9 mouse cellular contexts compared by ENCODE assay signal in genomic region chr16:43539659-43540096, GRCm38 (mm10).
DNase-seq lines count a peak whose midpoint lies in the region; ATAC-seq and TF ChIP-seq lines count a peak whose summit lies in the region.
"Had no signal": no experiment of that assay in that cellular context is flagged by ENCODE, and none has a peak within 500 bp of the region (broad histone marks: within the 10 kb centered on the region; RNA-seq: fewer than 3 reads in every experiment).

No protein-coding gene starts in this region.

- H3K9me3 ChIP-seq in liver, embryonic 11.5 days (ENCODE audit: control insufficient read depth, low read length) = no peaks in the 10 kb centered on the region
- H3K9me3 ChIP-seq: megakaryocyte, embryonic 14.5 days had no signal

- H3K9ac ChIP-seq in liver, adult 2 months (ENCODE audit: low read depth, low read length) = peak overlapping the region; percentile 39
- no peak overlapping the region for H3K9ac ChIP-seq in liver, embryonic 11.5 days (ENCODE audit: low read depth, low read length)

- H3K4me3 ChIP-seq in liver, adult 2 months (ENCODE audit: insufficient read depth, low read depth, low read length) = peak overlapping the region; percentile 29; the same call in 1 of the 2 replicates
- H3K4me3 ChIP-seq in liver, embryonic 11.5 days (ENCODE audit: low read depth, low read length) = no peak overlapping the region
- H3K4me3 ChIP-seq: megakaryocyte, embryonic 14.5 days had no signal

- no peak overlapping the region for H3K4me2 ChIP-seq in liver, embryonic 11.5 days

- TF ChIP-seq POLR2A in liver, adult 2 months (IDR thresholded peaks at IDR 0.05; ENCODE audit: extremely low read depth, insufficient read depth, low read length) = no peak

- H3K27me3 ChIP-seq in liver, adult 2 months (ENCODE audit: control insufficient read depth, insufficient read depth, low read length) = no peaks in the 10 kb centered on the region
- H3K27me3 ChIP-seq in liver, embryonic 11.5 days (replicated peaks; ENCODE audit: control insufficient read depth, insufficient read depth, low read length) = no peaks in the 10 kb centered on the region
- H3K27me3 ChIP-seq: megakaryocyte, embryonic 14.5 days had no signal

- H3K36me3 ChIP-seq in liver, adult 2 months (ENCODE audit: control insufficient read depth, insufficient read depth, low read length) = no peaks in the 10 kb centered on the region; the same call in 1 of the 2 replicates
- no peaks in the 10 kb centered on the region for H3K36me3 ChIP-seq in liver, embryonic 11.5 days (ENCODE audit: control insufficient read depth, insufficient read depth, low read length)

- intact Hi-C loops in gastrocnemius, postnatal 14 days (cut with DNase I; ENCODE audit: low total_unique reads) = no loop called here

- DNase-seq in embryo, embryonic 9.5 days (ENCODE audit: extremely low spot score) = peak; percentile 6
- DNase-seq in embryo, embryonic 10 days (ENCODE audit: low spot score) = no peak
- DNase-seq in liver, adult 2 months (ENCODE audit: extremely low read depth, low read depth, low spot score) = peak; percentile 92
- no peak for DNase-seq in liver, embryonic 11.5 days (ENCODE audit: low spot score)
- peak; percentile 45 for DNase-seq in gastrocnemius, postnatal 14 days
- DNase-seq in lung, postnatal 36 days = peak; percentile 47
- DNase-seq in T-cell, adult 2 months (ENCODE audit: low spot score) = no peak

- ATAC-seq in liver, embryonic 11.5 days (replicated peaks; ENCODE audit: low FRiP score) = no peak
- ATAC-seq in megakaryocyte-erythroid progenitor cell, adult 5-6 weeks (replicated peaks; ENCODE audit: low FRiP score, low TSS enrichment, poor library complexity, severe bottlenecking) = no peak

- H3K27ac ChIP-seq in liver, adult 2 months (replicated peaks; ENCODE audit: insufficient read depth, low read depth, low read length) = peak overlapping the region; percentile 80
- no peak overlapping the region for H3K27ac ChIP-seq in liver, embryonic 11.5 days (ENCODE audit: low read depth, low read length)

- peaks cover 16% of the 10 kb centered on the region; the same call in 1 of the 2 replicates for H3K79me2 ChIP-seq in liver, adult 2 months (ENCODE audit: control insufficient read depth, insufficient read depth, low read length)

- WGBS in liver, adult 2 months = 29% methylated on average over 12 of the region's 12 CpGs
- 81% methylated on average over 12 of the region's 12 CpGs for WGBS in liver, embryonic 11.5 days

- peaks cover 28% of the 10 kb centered on the region for H3K4me1 ChIP-seq in liver, adult 2 months (ENCODE audit: control insufficient read depth, insufficient read depth, low read length)
- no peaks in the 10 kb centered on the region for H3K4me1 ChIP-seq in liver, embryonic 11.5 days (replicated peaks; ENCODE audit: control insufficient read depth, insufficient read depth, low read length)
- H3K4me1 ChIP-seq: megakaryocyte, embryonic 14.5 days had no signal

- no peak for TF ChIP-seq CTCF in liver, adult 2 months (IDR thresholded peaks at IDR 0.05; ENCODE audit: low read depth, low read length)

Comparison
In these comparisons a context has a peak if more than half of its experiments do, and no peak if none do; other contexts are left out.
1. DNase-seq: peak in embryo, embryonic 9.5 days (single experiment), liver, adult 2 months (single experiment), gastrocnemius, postnatal 14 days (single experiment) and lung, postnatal 36 days (single experiment); none in embryo, embryonic 10 days (single experiment), liver, embryonic 11.5 days (single experiment) and T-cell, adult 2 months (single experiment).